Mouse (Mus musculus): ENCODE measurements at regions not wholly inside any gene's neighbourhood (a gene's known extent, or its start where the extent isn't known, plus 50 kb on each side); places are given as distances from the start of the nearest gene placed in this dataset.
"Not testable (repeated sequence)": the region's sequence is repeated elsewhere in the genome, so short reads cannot be mapped to it uniquely, and the experiment has no call there.

GRCm38 (mm10) chr1:14688041-14688440 is 1405.1 kb downstream of the 4930444P10Rik start:
- intact Hi-C loops (cut with DNase I); DNase-seq (ENCODE audit: low spot score in 2 of 2): not testable (repeated sequence)

DNA sequence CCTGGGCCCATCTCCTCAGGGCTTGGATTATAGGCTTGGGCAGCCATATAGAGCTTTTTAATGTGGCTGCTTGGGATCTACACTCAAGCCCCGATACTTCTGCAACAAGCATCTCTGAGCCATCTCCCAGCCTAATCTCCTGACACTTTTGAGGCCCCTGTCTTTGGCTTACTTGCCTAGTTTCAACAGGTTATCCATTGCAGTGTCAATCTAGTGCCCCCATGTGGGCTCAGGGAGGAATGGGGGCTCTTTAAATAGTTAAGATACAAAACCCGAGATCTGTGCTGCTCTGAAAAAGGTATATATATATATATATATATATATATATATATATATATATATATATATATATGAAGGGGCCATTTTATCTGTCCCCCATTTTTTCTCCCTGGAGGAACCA is 1407.0 kb downstream of the 4930444P10Rik start:
- no peak for DNase-seq (ENCODE audit: low spot score in 2 of 2)
- intact Hi-C loops (cut with DNase I) = no loop called here

GRCm38 (mm10) chr1:14680443-14680842 is 1412.7 kb downstream of the 4930444P10Rik start:
- intact Hi-C loops (cut with DNase I) = no loop called here
- no peak for DNase-seq (ENCODE audit: low spot score in 2 of 2)

- DNase-seq (ENCODE audit: low spot score in 2 of 2) = no peak
- intact Hi-C loops (cut with DNase I) = no loop called here
Observed at GRCm38 (mm10) chr1:14672393-14672999, 1420.6 kb downstream of the 4930444P10Rik start.

DNA sequence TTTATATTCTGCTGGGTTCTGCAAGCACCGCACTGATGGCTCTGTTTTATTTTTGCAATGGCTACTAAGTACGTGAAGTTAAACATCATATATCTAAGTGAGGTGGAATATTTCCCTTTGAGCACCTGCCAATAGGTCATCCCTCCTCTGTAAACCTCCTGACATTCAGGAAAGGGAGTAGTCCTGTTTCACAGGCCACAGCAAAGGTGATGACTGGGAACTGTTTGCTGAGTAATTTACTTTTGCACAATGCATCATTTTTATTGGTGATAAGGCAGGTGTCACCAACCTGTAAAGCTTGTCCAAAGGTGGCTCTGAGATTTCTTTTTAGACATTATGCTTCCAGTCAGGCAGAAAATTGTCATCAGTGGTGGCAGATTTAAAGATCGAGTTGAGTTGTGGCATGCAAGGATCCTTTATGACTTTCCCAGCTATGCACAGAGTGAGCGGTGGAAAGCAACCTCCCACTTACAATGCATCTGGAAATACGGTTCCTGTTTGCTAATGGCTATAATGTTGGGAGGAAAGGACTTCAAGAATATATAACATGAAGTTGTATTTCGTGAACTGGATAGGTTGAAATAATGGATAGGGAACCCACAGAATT is 1430.3 kb downstream of the 4930444P10Rik start:
- DNase-seq (ENCODE audit: low spot score in 2 of 2) = no peak
- intact Hi-C loops (cut with DNase I) = no loop called here

DNA sequence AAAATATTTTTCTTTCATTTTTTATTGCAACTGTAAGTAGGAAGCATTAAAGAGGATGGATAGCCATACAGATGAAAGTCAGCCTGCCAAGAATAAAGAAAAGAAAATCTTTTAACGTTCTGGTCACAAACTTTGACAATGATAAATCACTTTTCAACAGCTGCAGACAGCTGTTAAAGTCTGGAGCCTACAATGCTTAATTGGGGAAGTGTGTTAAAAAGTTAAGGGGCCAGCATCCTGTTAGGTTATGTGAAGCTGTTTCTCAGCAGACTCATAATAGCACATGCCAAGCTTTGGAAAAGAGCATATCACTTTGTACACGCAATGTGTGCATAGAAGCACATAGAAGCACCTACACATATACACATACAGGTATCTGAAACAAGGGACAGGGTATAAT is 1431.3 kb downstream of the 4930444P10Rik start:
- intact Hi-C loops (cut with DNase I) = no loop called here
- no peak for DNase-seq (ENCODE audit: low spot score in 2 of 2)

- intact Hi-C loops (cut with DNase I) = no loop called here
- DNase-seq (ENCODE audit: low spot score in 2 of 2) = no peak
Observed at GRCm38 (mm10) chr1:14650346-14650745, 1442.8 kb downstream of the 4930444P10Rik start.

- intact Hi-C loops (cut with DNase I) = loop anchor here (2.0 to 10.0 kb wide), 2 partner anchors 89 to 847 kb away; no protein-coding TSS in a partner anchor
- peak in 1 of 2 experiments; percentile 17 for DNase-seq (ENCODE audit: low spot score in 2 of 2)
Observed at GRCm38 (mm10) chr1:14635642-14636263, 1457.4 kb downstream of the 4930444P10Rik start.

- intact Hi-C loops (cut with DNase I) = loop anchor here (10.0 kb wide), 1 partner anchor 93 kb away; no protein-coding TSS in a partner anchor
- DNase-seq (ENCODE audit: low spot score in 2 of 2) = no peak
Observed at GRCm38 (mm10) chr1:14631994-14632393, 1461.1 kb downstream of the 4930444P10Rik start.

DNA sequence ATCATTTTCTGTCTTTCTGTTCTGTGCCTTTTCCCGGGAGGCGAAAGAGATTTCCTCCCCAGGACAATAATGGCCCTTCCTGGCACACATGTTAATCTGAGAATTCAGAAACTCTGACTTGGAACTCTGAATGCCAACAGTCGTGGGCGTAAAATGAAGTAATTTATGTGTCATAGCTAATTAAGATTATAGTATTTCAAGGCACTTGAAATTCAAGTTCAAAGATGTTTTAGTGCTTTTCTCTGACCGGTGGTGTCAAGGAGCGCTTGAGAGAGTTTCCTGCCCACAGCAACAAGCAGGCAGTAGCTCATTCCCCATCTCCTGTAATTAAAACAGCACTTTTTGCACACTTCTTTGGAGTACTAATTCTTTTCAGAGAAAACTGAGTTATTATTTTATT is 1465.9 kb downstream of the 4930444P10Rik start:
- intact Hi-C loops (cut with DNase I) = no loop called here
- DNase-seq (ENCODE audit: low spot score in 2 of 2) = no peak

GRCm38 (mm10) chr1:14626685-14627084 is 1466.4 kb downstream of the 4930444P10Rik start:
- no peak for DNase-seq (ENCODE audit: low spot score in 2 of 2)
- intact Hi-C loops (cut with DNase I) = no loop called here

GRCm38 (mm10) chr1:14620922-14621430 is 1472.1 kb downstream of the 4930444P10Rik start:
- intact Hi-C loops (cut with DNase I) = no loop called here
- no peak for DNase-seq (ENCODE audit: low spot score in 2 of 2)

- no peak for DNase-seq (ENCODE audit: low spot score in 2 of 2)
- intact Hi-C loops (cut with DNase I) = no loop called here
Observed at GRCm38 (mm10) chr1:14613232-14613894, 1479.8 kb downstream of the 4930444P10Rik start.

DNA sequence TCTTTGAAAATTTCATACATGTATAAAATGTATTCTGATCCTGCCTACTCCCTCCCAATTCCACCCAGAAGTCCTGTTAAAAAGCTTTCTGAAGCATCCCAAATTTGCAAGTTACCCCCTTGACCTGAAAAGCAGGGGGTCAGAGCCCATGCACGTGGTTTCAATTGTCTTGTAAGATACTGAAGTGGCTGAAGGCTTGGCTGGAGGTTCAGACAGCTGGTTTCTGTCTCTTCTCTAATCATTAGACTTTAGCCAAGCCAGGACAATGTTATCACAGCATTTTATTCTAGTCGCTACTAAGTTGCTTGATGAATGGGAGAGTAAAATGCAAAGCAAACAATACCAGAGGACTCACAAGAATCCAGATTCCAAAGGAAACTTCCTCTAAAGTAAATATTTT is 1484.1 kb downstream of the 4930444P10Rik start:
- no peak for DNase-seq (ENCODE audit: low spot score in 2 of 2)
- intact Hi-C loops (cut with DNase I) = no loop called here

- DNase-seq (ENCODE audit: low spot score in 2 of 2) = no peak
- intact Hi-C loops (cut with DNase I) = no loop called here
Observed at GRCm38 (mm10) chr1:14595961-14596360, 1497.2 kb downstream of the 4930444P10Rik start.

- intact Hi-C loops (cut with DNase I) = no loop called here
- DNase-seq (ENCODE audit: low spot score in 2 of 2) = no peak
Observed at GRCm38 (mm10) chr1:14589905-14590304, 1503.2 kb downstream of the 4930444P10Rik start.

- intact Hi-C loops (cut with DNase I) = no loop called here
- no peak for DNase-seq (ENCODE audit: low spot score in 2 of 2)
Observed at GRCm38 (mm10) chr1:14579376-14579775, 1513.7 kb downstream of the 4930444P10Rik start.

- intact Hi-C loops (cut with DNase I) = no loop called here
Observed at GRCm38 (mm10) chr1:14576263-14576662, 1516.9 kb downstream of the 4930444P10Rik start.

GRCm38 (mm10) chr1:14570562-14570981 is 1522.6 kb downstream of the 4930444P10Rik start:
- intact Hi-C loops (cut with DNase I) = no loop called here
- no peak for DNase-seq (ENCODE audit: low spot score in 2 of 2)

More at GRCm38 (mm10) chr1:14576263-14576662, 1516.9 kb downstream of the 4930444P10Rik start:
- no peak for DNase-seq (ENCODE audit: low spot score in 2 of 2)

GRCm38 (mm10) chr1:14570113-14570512 is 1523.0 kb downstream of the 4930444P10Rik start:
- intact Hi-C loops (cut with DNase I) = no loop called here
- DNase-seq (ENCODE audit: low spot score in 2 of 2) = no peak

Measured in left cerebral cortex, postnatal 36 days (tissue).